Mouse (Mus musculus): ENCODE results near the gene Tnfrsf17. TPM values are rescaled to one million over a fixed set of nuclear protein-coding genes. Genes with fewer than 3 reads are reported as not detected.
"Not testable (repeated sequence)": the region's sequence is repeated elsewhere in the genome, so short reads cannot be mapped to it uniquely, and the experiment has no call there.

Gene Tnfrsf17
- polyA plus RNA-seq (2012; rRNA removed), result 1.1 and 1.2 TPM in 2 replicates

DNA sequence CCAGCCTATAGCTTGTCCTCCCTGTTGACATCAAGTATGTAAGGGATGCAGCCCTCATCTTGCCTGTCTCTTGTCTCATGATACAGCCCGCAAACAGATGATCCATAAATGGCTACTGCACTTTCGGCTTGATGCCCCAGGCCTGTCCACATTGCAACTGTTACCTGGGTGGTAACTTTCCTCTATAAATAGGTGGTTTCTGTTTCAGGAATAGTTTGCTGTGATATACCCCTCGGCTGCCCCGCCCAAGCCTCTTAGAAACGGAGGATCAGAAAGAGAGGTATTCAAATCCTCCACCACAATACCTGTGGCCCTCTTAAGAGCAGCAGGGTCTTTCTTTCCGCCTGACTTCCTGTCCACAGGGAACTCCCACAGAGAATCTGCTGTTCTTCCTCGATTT is at the start of gene Tnfrsf17:
TSS of gene Tnfrsf17 (plus strand) at position 301 of the 400 bp plus-strand sequence.
- H3K4me1 ChIP-seq (ENCODE audit: control insufficient read depth, insufficient read depth, low read length), result peaks cover 1% of the 10 kb centered on the region; the same call in 1 of the 2 replicates
- TF ChIP-seq CTCF (IDR thresholded peaks at IDR 0.05; ENCODE audit: extremely low read depth, insufficient read depth, low read length), result no peak
- no peak for TF ChIP-seq POLR2A (IDR thresholded peaks at IDR 0.05; ENCODE audit: extremely low read depth, insufficient read depth, low read length)
- H3K27ac ChIP-seq (ENCODE audit: insufficient read depth, low read length), result peak within 1 kb of the TSS; percentile 26; the same call in 1 of the 2 replicates
- no peak within 1 kb of the TSS for H3K4me3 ChIP-seq (ENCODE audit: insufficient read depth, low read length)

DNA sequence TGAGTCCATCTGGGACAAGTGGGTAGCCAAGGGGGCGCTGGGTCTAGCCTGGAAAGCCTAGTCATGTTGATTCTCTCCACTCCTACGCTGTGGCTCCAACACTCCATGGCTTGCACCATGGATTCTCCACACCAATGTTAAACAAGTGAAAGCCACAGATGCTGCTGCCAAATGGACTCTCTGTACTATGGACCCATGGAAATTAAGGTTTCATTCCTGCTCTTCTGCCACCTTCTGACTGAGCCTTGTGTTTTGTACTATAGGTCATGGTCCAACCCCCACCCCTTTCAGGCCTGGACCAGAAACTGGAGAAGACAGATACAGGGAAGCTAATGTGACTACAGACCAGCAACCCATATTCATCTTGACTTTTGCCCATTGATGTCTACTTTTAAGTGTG is 47.1 kb upstream of the Tnfrsf17 start:
- no peak overlapping the region for H3K4me3 ChIP-seq (ENCODE audit: insufficient read depth, low read length)
- H3K4me1 ChIP-seq (ENCODE audit: control insufficient read depth, insufficient read depth, low read length), result no peaks in the 10 kb centered on the region
- no peak overlapping the region for H3K27ac ChIP-seq (ENCODE audit: insufficient read depth, low read length)
- TF ChIP-seq POLR2A (IDR thresholded peaks at IDR 0.05; ENCODE audit: extremely low read depth, insufficient read depth, low read length) (no peak), CTCF (IDR thresholded peaks at IDR 0.05; ENCODE audit: extremely low read depth, insufficient read depth, low read length) (no peak)

DNA sequence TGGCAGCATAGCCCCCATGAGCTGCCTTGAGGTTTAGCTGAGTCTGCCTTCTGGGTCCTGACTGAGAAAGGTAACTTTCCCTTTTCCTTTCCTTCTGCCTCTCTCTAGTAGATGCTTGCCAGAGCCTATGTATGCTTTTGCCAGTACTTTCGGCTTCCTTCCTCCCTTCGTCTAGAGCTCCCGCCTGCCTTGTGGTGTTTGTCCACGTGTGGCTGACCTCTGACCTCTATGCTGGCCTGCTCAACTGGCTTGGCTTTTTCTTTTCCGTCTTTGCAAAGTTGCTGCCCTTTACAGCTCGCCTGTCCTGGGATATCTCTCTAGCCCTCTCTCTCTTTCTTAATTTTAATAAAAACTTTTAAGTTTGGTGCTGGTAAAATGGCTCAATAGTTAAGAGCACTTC is 43.8 kb upstream of the Tnfrsf17 start:
- Histone ChIP-seq H3K4me3 (ENCODE audit: insufficient read depth, low read length) (no peak overlapping the region), H3K27ac (ENCODE audit: insufficient read depth, low read length) (no peak overlapping the region), H3K4me1 (ENCODE audit: control insufficient read depth, insufficient read depth, low read length) (no peaks in the 10 kb centered on the region)
- TF ChIP-seq POLR2A (IDR thresholded peaks at IDR 0.05; ENCODE audit: extremely low read depth, insufficient read depth, low read length) (no peak), CTCF (IDR thresholded peaks at IDR 0.05; ENCODE audit: extremely low read depth, insufficient read depth, low read length) (no peak)

DNA sequence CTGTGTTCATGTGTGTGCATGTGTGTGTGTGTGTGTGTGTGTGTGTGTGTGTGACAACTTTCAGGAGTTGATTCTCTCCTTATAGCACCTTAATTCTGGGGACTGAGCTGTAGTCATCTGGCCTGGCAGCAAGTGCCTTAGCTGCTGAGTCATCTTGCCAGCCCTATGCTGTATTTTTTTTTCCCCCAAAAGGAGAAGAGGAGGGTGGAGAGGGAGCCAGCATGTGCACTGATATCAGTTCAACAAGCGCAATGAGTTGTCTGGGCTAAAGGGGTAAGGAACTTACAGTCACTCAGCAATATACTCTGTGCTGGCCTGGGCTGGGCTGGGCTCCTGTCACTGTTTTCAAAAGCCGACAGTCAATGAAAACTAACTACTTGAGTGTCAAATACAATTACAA is 43.0 kb upstream of the Tnfrsf17 start:
- Histone ChIP-seq H3K4me3 (ENCODE audit: insufficient read depth, low read length) (no peak overlapping the region), H3K27ac (ENCODE audit: insufficient read depth, low read length) (no peak overlapping the region), H3K4me1 (ENCODE audit: control insufficient read depth, insufficient read depth, low read length) (no peaks in the 10 kb centered on the region)
- TF ChIP-seq CTCF (IDR thresholded peaks at IDR 0.05; ENCODE audit: extremely low read depth, insufficient read depth, low read length) (no peak), POLR2A (IDR thresholded peaks at IDR 0.05; ENCODE audit: extremely low read depth, insufficient read depth, low read length) (no peak)

DNA sequence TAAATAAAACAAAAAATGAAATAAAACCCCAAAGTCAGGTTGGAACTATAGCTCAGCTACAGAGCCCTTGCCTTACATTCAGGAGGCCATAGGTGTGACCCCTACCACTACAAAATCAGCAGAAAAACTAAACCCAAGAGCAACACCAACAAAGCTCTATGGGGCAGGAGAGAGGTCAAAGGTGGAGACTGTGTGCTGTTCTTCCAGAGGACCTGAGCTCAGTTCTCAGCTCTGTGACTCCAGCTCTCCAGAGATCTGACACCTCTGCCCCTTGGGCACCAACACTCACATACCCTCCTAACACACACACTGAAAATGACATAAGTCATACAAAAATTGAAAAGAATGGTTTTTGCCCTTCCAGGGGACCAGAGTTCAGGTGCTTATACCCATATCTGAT is 42.5 kb upstream of the Tnfrsf17 start:
- Histone ChIP-seq H3K4me1 (ENCODE audit: control insufficient read depth, insufficient read depth, low read length) (no peaks in the 10 kb centered on the region), H3K4me3 (ENCODE audit: insufficient read depth, low read length) (no peak overlapping the region), H3K27ac (ENCODE audit: insufficient read depth, low read length) (no peak overlapping the region)
- TF ChIP-seq CTCF (IDR thresholded peaks at IDR 0.05; ENCODE audit: extremely low read depth, insufficient read depth, low read length) (no peak), POLR2A (IDR thresholded peaks at IDR 0.05; ENCODE audit: extremely low read depth, insufficient read depth, low read length) (no peak)

DNA sequence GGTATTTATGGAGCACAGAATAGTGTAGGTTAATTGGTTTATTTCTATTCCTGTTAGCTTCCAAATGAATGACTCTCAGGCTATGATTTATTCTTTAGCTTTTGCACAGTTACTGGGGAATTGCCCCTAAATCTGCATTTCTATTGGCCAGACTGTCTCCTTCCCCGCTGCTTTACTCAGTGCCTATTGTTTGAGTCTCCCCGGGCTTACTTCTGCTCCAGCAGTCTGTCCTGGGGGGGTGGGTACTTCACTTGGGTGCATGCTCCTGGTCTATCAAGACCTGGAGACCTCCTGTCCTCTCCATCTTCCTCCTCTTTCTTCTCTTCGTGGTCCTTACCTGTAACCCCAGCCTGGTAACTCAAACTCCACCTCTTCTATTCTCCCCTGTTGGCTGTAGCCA is 36.7 kb upstream of the Tnfrsf17 start:
- H3K27ac ChIP-seq (ENCODE audit: insufficient read depth, low read length), result no peak overlapping the region
- TF ChIP-seq CTCF (IDR thresholded peaks at IDR 0.05; ENCODE audit: extremely low read depth, insufficient read depth, low read length) (no peak), POLR2A (IDR thresholded peaks at IDR 0.05; ENCODE audit: extremely low read depth, insufficient read depth, low read length) (no peak)
- no peak overlapping the region for H3K4me3 ChIP-seq (ENCODE audit: insufficient read depth, low read length)
- H3K4me1 ChIP-seq (ENCODE audit: control insufficient read depth, insufficient read depth, low read length), result no peaks in the 10 kb centered on the region

DNA sequence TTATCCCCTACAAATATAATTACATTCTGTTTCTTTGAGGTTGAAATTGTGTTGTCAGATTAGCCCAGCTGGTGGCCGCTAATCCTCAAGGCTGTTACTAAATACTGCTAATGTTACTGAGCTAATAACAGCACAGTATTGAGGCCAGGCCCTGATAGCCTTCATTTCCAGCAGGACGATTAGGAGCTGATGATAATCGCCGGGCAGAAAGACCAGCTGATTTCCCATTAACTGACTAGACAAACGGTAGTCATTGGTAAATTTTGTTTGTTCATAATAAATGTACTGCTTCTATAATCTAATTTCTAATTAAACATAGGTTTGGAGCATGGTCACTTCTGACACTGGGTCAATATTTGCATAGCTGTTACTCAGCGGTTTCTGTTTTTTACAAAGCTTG is 34.8 kb upstream of the Tnfrsf17 start:
- H3K4me1 ChIP-seq (ENCODE audit: control insufficient read depth, insufficient read depth, low read length), result no peaks in the 10 kb centered on the region
- no peak overlapping the region for H3K27ac ChIP-seq (ENCODE audit: insufficient read depth, low read length)
- H3K4me3 ChIP-seq (ENCODE audit: insufficient read depth, low read length), result no peak overlapping the region
- no peak for TF ChIP-seq CTCF (IDR thresholded peaks at IDR 0.05; ENCODE audit: extremely low read depth, insufficient read depth, low read length)
- no peak for TF ChIP-seq POLR2A (IDR thresholded peaks at IDR 0.05; ENCODE audit: extremely low read depth, insufficient read depth, low read length)

DNA sequence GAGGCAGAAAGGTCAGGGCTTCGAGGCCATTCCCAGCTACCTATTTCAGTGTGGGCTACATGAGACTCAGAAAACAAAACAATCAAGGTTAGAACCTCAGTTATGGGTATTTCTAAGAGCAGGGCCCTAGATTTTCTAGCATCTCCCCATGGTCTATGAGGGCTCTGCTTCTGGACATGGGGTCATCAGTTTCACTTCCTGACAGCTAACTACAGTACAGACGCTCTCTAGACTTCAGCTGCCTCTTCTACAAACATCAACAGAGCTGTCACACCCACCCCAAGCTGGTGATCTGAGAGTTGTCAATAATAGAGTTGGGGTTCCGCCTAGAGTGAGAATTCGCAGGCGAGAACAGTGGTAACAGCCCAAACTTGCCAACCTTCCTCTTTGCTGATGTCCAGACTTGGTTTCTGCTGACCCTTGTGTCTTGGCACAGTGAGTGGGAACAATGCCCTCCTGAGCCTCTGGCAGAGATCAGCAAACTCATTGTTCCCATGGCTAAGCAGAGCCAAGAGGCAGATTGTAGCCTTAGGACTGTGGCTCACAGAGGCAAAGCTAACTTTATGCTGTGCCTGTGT is 30.9 kb upstream of the Tnfrsf17 start:
- H3K27ac ChIP-seq (ENCODE audit: insufficient read depth, low read length), result peak overlapping the region; percentile 78

DNA sequence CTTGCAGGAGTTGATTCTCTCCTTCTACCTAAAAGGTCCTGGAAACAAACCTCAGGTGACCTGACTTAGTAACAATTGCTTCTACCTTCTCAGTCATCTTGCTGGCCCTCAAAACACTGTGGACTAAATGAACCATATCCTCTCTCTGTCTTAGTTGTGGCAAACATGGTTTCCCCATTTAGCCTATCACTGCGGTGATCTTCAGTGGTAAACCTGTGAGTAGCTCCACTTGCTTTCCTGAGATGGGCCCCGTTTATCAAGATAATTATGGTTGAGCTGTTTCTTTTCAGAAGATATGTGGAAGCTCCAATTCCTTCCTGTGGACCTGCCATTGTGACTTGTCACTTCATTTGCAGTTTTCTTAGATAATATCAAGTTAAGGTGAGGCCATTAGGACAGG is 28.7 kb upstream of the Tnfrsf17 start:
- no peak overlapping the region for H3K4me3 ChIP-seq (ENCODE audit: insufficient read depth, low read length)
- H3K27ac ChIP-seq (ENCODE audit: insufficient read depth, low read length), result no peak overlapping the region
- TF ChIP-seq POLR2A (IDR thresholded peaks at IDR 0.05; ENCODE audit: extremely low read depth, insufficient read depth, low read length) (no peak), CTCF (IDR thresholded peaks at IDR 0.05; ENCODE audit: extremely low read depth, insufficient read depth, low read length) (no peak)
- no peaks in the 10 kb centered on the region for H3K4me1 ChIP-seq (ENCODE audit: control insufficient read depth, insufficient read depth, low read length)

More for the DNA sequence above, 30.9 kb upstream of the Tnfrsf17 start:
- no peak overlapping the region for H3K4me3 ChIP-seq (ENCODE audit: insufficient read depth, low read length)
- H3K4me1 ChIP-seq (ENCODE audit: control insufficient read depth, insufficient read depth, low read length), result no peaks in the 10 kb centered on the region
- TF ChIP-seq CTCF (IDR thresholded peaks at IDR 0.05; ENCODE audit: extremely low read depth, insufficient read depth, low read length) (no peak), POLR2A (IDR thresholded peaks at IDR 0.05; ENCODE audit: extremely low read depth, insufficient read depth, low read length) (no peak)

DNA sequence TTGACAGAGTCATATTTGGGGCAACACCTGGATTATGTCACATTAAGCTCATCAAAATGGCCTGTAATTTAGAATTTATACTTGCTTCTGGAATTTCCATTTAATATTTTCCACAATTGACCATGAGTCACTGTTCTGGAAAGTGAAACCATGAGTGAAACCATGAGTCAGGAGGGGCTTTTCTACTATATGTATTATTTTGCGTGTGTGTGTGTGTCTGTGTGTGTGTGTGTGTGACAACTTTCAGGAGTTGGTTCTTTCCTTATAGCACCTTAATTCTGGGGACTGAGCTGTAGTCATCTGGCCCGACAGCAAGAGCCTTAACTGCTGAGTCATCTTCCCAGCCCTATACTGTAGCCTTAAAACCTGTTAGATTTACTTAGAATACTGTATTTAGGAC is 27.7 kb upstream of the Tnfrsf17 start:
- no peak for TF ChIP-seq CTCF (IDR thresholded peaks at IDR 0.05; ENCODE audit: extremely low read depth, insufficient read depth, low read length)
- no peak for TF ChIP-seq POLR2A (IDR thresholded peaks at IDR 0.05; ENCODE audit: extremely low read depth, insufficient read depth, low read length)
- Histone ChIP-seq H3K4me3 (ENCODE audit: insufficient read depth, low read length) (no peak overlapping the region), H3K4me1 (ENCODE audit: control insufficient read depth, insufficient read depth, low read length) (no peaks in the 10 kb centered on the region), H3K27ac (ENCODE audit: insufficient read depth, low read length) (no peak overlapping the region)

DNA sequence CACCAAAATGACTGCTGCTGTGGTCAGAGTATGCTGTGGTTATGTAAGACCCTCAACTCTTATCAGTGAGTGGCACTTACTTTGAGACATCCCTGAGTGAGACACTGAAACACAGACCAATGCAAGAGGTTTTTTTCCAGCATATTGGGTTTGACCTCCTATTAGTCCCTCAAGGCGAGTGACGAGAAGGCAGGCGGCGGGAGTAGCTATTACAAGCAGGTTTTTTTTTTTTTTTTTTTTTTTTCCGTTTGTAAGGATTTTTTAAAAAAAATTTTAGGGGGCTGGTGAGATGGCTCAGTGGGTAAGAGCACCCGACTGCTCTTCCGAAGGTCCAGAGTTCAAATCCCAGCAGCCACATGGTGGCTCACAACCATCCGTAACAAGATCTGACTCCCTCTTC is 24.7 kb upstream of the Tnfrsf17 start:
- not testable (repeated sequence) for H3K4me3 ChIP-seq (ENCODE audit: insufficient read depth, low read length); H3K27ac ChIP-seq (ENCODE audit: insufficient read depth, low read length); H3K4me1 ChIP-seq (ENCODE audit: control insufficient read depth, insufficient read depth, low read length)

DNA sequence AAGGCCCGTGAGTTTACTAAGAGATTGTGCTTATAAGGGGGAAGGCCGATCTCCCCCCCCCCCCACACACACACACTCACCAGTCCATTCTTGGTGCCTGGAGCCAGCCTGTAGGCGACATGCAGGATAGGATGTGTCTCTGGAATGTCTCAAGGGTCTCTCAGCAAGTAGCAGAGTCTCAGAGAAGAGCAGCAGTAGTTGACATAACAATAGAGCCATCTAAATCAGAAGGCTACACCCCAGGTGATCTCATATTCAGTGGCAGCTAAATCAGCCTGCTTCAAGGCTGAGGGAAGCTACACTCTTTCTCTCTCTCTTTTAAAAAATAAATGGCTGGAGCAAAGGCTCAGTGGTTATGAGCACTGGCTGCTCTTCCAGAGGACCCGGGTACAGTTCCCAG is 18.0 kb upstream of the Tnfrsf17 start:
- not testable (repeated sequence) for H3K27ac ChIP-seq (ENCODE audit: insufficient read depth, low read length); H3K4me3 ChIP-seq (ENCODE audit: insufficient read depth, low read length); H3K4me1 ChIP-seq (ENCODE audit: control insufficient read depth, insufficient read depth, low read length)
